In the genomic region with DNA sequence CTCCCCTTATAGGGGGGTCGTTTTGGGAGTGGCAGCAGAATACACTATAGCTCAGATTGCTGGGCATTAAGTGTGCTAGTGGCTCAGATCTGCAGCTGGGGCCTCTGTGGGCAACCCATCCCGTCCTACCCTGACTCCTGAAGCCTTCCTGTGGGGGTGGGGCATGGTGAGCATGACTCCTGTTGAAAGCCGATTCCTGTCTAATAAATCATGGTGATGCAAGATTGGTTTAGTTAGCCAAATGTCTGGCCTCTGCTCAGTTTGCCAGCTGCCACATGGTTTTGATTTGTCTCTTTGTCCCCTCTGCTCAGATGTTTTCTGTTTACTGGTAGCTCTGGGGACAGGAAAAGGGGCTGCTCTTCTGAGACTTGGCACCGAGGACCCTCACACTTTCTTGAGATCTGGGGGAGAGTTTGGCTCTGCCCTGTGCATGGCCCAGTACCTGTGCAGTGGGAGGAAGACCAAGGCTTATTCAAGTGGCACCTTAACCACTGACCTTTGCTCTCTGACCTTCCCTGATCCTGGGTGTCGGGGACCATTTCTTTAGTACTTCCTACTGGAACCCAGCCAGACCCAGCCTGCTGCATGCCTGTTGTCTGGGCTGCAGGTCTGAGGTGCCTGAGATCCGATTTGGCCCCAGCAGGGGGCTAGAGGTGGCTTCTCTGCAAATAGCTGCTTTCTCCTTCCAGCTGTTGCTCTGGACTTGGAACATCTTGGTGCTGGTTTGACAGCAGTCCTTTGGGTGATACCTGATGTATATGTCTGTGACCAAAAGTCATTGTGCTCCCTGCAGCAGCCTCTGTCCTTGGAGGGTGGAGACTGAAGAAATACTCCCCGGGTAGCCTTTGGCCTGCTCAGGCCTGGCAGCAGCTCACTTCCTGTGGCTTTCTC, we compare ENCODE assay signal across 8 mouse cellular contexts. TPM values are rescaled to one million over a fixed set of nuclear protein-coding genes. Genes with fewer than 3 reads are reported as not detected.
DNase-seq lines count a peak whose midpoint lies in the region; ATAC-seq and TF ChIP-seq lines count a peak whose summit lies in the region.
"Had no signal": no experiment of that assay in that cellular context is flagged by ENCODE, and none has a peak within 500 bp of the region (broad histone marks: within the 10 kb centered on the region; RNA-seq: fewer than 3 reads in every experiment).

No protein-coding gene starts in this region.

- 61% methylated on average over 7 of the region's 7 CpGs for WGBS in midbrain, embryonic 10.5 days
- WGBS in midbrain, postnatal 0 days = 71% methylated on average over 7 of the region's 7 CpGs
- WGBS in kidney, embryonic 16.5 days = 11% methylated on average over 7 of the region's 7 CpGs
- 19% methylated on average over 7 of the region's 7 CpGs for WGBS in small intestine, adult 2 months

- peaks cover 29% of the 10 kb centered on the region for H3K36me3 ChIP-seq in midbrain, embryonic 10.5 days
- H3K36me3 ChIP-seq in midbrain, postnatal 0 days (ENCODE audit: insufficient read depth, low read length) = peaks cover 22% of the 10 kb centered on the region
- H3K36me3 ChIP-seq in kidney, embryonic 16.5 days (ENCODE audit: insufficient read depth, low read length) = no peaks in the 10 kb centered on the region
- H3K36me3 ChIP-seq in small intestine, adult 2 months (ENCODE audit: control insufficient read depth, insufficient read depth, low read length) = no peaks in the 10 kb centered on the region
- H3K36me3 ChIP-seq: heart, embryonic 13.5 days had no signal

- H3K4me2 ChIP-seq in midbrain, postnatal 0 days (ENCODE audit: low read depth, low read length, poor library complexity, severe bottlenecking) = no peak overlapping the region
- H3K4me2 ChIP-seq in kidney, embryonic 16.5 days (replicated peaks; ENCODE audit: low read depth, low read length) = no peak overlapping the region
- H3K4me2 ChIP-seq: heart, embryonic 13.5 days had no signal

- peak; percentile 10 for DNase-seq in midbrain, embryonic 10.5 days (ENCODE audit: low spot score)
- DNase-seq in midbrain, postnatal 0 days (ENCODE audit: low spot score) = no peak
- DNase-seq in embryo, embryonic 10.5 days (ENCODE audit: low spot score) = peak; percentile 83
- no peak for DNase-seq in testis, postnatal 10 days (ENCODE audit: low spot score)
- DNase-seq in spleen, postnatal 10 days (ENCODE audit: low spot score in 2 of 2) = no peak

- H3K4me1 ChIP-seq in midbrain, embryonic 10.5 days = peaks cover 23% of the 10 kb centered on the region
- peaks cover 12% of the 10 kb centered on the region for H3K4me1 ChIP-seq in midbrain, postnatal 0 days (ENCODE audit: insufficient read depth, low read length)
- H3K4me1 ChIP-seq in kidney, embryonic 16.5 days (ENCODE audit: insufficient read depth, low read length) = peaks cover 25% of the 10 kb centered on the region
- H3K4me1 ChIP-seq in small intestine, adult 2 months (ENCODE audit: control insufficient read depth, insufficient read depth, insufficient read length, low read length) = peaks cover 27% of the 10 kb centered on the region

- no peak overlapping the region for H3K27ac ChIP-seq in midbrain, embryonic 10.5 days (replicated peaks)
- no peak overlapping the region for H3K27ac ChIP-seq in midbrain, postnatal 0 days (ENCODE audit: low read depth, low read length)
- no peak overlapping the region for H3K27ac ChIP-seq in kidney, embryonic 16.5 days (ENCODE audit: low read length)
- H3K27ac ChIP-seq in small intestine, adult 2 months (ENCODE audit: insufficient read depth, low read depth, low read length) = peak overlapping the region; percentile 73
- H3K27ac ChIP-seq: heart, embryonic 13.5 days had no signal

- no peak for TF ChIP-seq CTCF in midbrain, postnatal 0 days (IDR thresholded peaks at IDR 0.05)
- peak; percentile 25; the same call in 1 of the 2 replicates for TF ChIP-seq CTCF in small intestine, adult 2 months (IDR thresholded peaks at IDR 0.05; ENCODE audit: extremely low read depth, insufficient read length, insufficient replicate concordance, low read depth, low read length)

- H3K9me3 ChIP-seq in midbrain, embryonic 10.5 days (replicated peaks) = no peaks in the 10 kb centered on the region
- H3K9me3 ChIP-seq in midbrain, postnatal 0 days (ENCODE audit: low read length) = no peaks in the 10 kb centered on the region
- H3K9me3 ChIP-seq in kidney, embryonic 16.5 days (ENCODE audit: low read length) = no peaks in the 10 kb centered on the region
- H3K9me3 ChIP-seq: heart, embryonic 13.5 days had no signal

- H3K27me3 ChIP-seq in midbrain, embryonic 10.5 days (ENCODE audit: low read depth, poor library complexity, severe bottlenecking) = no peaks in the 10 kb centered on the region
- H3K27me3 ChIP-seq in midbrain, postnatal 0 days (ENCODE audit: insufficient read depth, low read length) = no peaks in the 10 kb centered on the region
- H3K27me3 ChIP-seq in kidney, embryonic 16.5 days (ENCODE audit: insufficient read depth, low read length) = no peaks in the 10 kb centered on the region
- no peaks in the 10 kb centered on the region for H3K27me3 ChIP-seq in small intestine, adult 2 months (ENCODE audit: control insufficient read depth, insufficient read depth, low read length)
- H3K27me3 ChIP-seq: heart, embryonic 13.5 days had no signal

- TF ChIP-seq POLR2A in small intestine, adult 2 months (IDR thresholded peaks at IDR 0.05; ENCODE audit: low read depth, low read length) = no peak

- no peak overlapping the region; the same call in 1 of the 2 replicates for H3K9ac ChIP-seq in midbrain, postnatal 0 days (replicated peaks; ENCODE audit: low read length, poor library complexity, severe bottlenecking)
- H3K9ac ChIP-seq in kidney, embryonic 16.5 days (replicated peaks; ENCODE audit: low read length) = peak overlapping the region; percentile 45; the same call in 1 of the 2 replicates
- H3K9ac ChIP-seq: heart, embryonic 13.5 days had no signal

- no peak for ATAC-seq in midbrain, postnatal 0 days (ENCODE audit: low FRiP score)
- ATAC-seq in kidney, embryonic 16.5 days (ENCODE audit: low FRiP score, low TSS enrichment) = 0 out of 2 replicates have a peak, but pooled peaks have one; percentile 31

- no peak overlapping the region for H3K4me3 ChIP-seq in midbrain, embryonic 10.5 days
- no peak overlapping the region for H3K4me3 ChIP-seq in midbrain, postnatal 0 days (ENCODE audit: low read depth, low read length)
- H3K4me3 ChIP-seq in kidney, embryonic 16.5 days (ENCODE audit: low read length) = no peak overlapping the region
- no peak overlapping the region for H3K4me3 ChIP-seq in small intestine, adult 2 months (ENCODE audit: low read depth, low read length)
- H3K4me3 ChIP-seq: heart, embryonic 13.5 days had no signal

RNA-seq across cellular contexts. Expression of gene Atp6v0e2, which starts 4.4 kb away (rescaled TPM):
- polyA plus RNA-seq in midbrain, embryonic 10.5 days (2016; fragmentation: Nextera tagmentation; extraction: Ambion mirVana) = 59.0 and 71.9 TPM in 2 replicates
- total RNA-seq in midbrain, postnatal 0 days (2014; rRNA removed) = 398 and 447 TPM in 2 replicates
- 497 and 556 TPM in 2 replicates for polyA plus RNA-seq in midbrain, postnatal 0 days (2015; fragmentation: Nextera tagmentation; extraction: Ambion mirVana)
- polyA plus RNA-seq in kidney, embryonic 16.5 days (2015; fragmentation: Nextera tagmentation; extraction: Ambion mirVana) = 32.7 and 33.8 TPM in 2 replicates
- polyA plus RNA-seq in small intestine, adult 2 months (2012; rRNA removed) = 11.8 and 26.3 TPM in 2 replicates

RNA-seq across cellular contexts. Expression of gene Lrrc61, which starts 12.8 kb away (rescaled TPM):
- 17.1 and 21.8 TPM in 2 replicates for polyA plus RNA-seq in midbrain, embryonic 10.5 days (2016; fragmentation: Nextera tagmentation; extraction: Ambion mirVana)
- 29.4 and 82.4 TPM in 2 replicates for total RNA-seq in midbrain, postnatal 0 days (2014; rRNA removed)
- 21.4 and 23.3 TPM in 2 replicates for polyA plus RNA-seq in midbrain, postnatal 0 days (2015; fragmentation: Nextera tagmentation; extraction: Ambion mirVana)
- 14.3 and 14.5 TPM in 2 replicates for polyA plus RNA-seq in kidney, embryonic 16.5 days (2015; fragmentation: Nextera tagmentation; extraction: Ambion mirVana)
- polyA plus RNA-seq in small intestine, adult 2 months (2012; rRNA removed) = 8.7 and 12.4 TPM in 2 replicates

RNA-seq across cellular contexts. Expression of gene Rarres2, which starts 30.8 kb away (rescaled TPM):
- polyA plus RNA-seq in midbrain, embryonic 10.5 days (2016; fragmentation: Nextera tagmentation; extraction: Ambion mirVana) = 0.51 and 1.3 TPM in 2 replicates
- 4.6 and 6.6 TPM in 2 replicates for total RNA-seq in midbrain, postnatal 0 days (2014; rRNA removed)
- polyA plus RNA-seq in midbrain, postnatal 0 days (2015; fragmentation: Nextera tagmentation; extraction: Ambion mirVana) = 7.4 and 10.6 TPM in 2 replicates
- polyA plus RNA-seq in kidney, embryonic 16.5 days (2015; fragmentation: Nextera tagmentation; extraction: Ambion mirVana) = 64.5 and 76.1 TPM in 2 replicates
- 28.4 and 39.8 TPM in 2 replicates for polyA plus RNA-seq in small intestine, adult 2 months (2012; rRNA removed)

RNA-seq across cellular contexts. Expression of gene Gm45021, which starts 47.6 kb away (rescaled TPM):
- polyA plus RNA-seq in midbrain, embryonic 10.5 days (2016; fragmentation: Nextera tagmentation; extraction: Ambion mirVana) = not detected in 2 replicates
- total RNA-seq in midbrain, postnatal 0 days (2014; rRNA removed) = not detected in 2 replicates
- not detected in 2 replicates for polyA plus RNA-seq in midbrain, postnatal 0 days (2015; fragmentation: Nextera tagmentation; extraction: Ambion mirVana)
- not detected in 2 replicates for polyA plus RNA-seq in kidney, embryonic 16.5 days (2015; fragmentation: Nextera tagmentation; extraction: Ambion mirVana)
- polyA plus RNA-seq in small intestine, adult 2 months (2012; rRNA removed) = not detected in 2 replicates

RNA-seq across cellular contexts. Expression of gene Repin1, which starts 51.9 kb away (rescaled TPM):
- 58.9 and 59.4 TPM in 2 replicates for polyA plus RNA-seq in midbrain, embryonic 10.5 days (2016; fragmentation: Nextera tagmentation; extraction: Ambion mirVana)
- total RNA-seq in midbrain, postnatal 0 days (2014; rRNA removed) = 76.5 and 91.5 TPM in 2 replicates
- polyA plus RNA-seq in midbrain, postnatal 0 days (2015; fragmentation: Nextera tagmentation; extraction: Ambion mirVana) = 41.2 and 42.8 TPM in 2 replicates
- 52.9 and 59.3 TPM in 2 replicates for polyA plus RNA-seq in kidney, embryonic 16.5 days (2015; fragmentation: Nextera tagmentation; extraction: Ambion mirVana)
- polyA plus RNA-seq in small intestine, adult 2 months (2012; rRNA removed) = 8.1 and 10.2 TPM in 2 replicates

Comparison
In these comparisons a context has a peak if more than half of its experiments do, and no peak if none do; other contexts are left out.
1. DNase-seq: peak in midbrain, embryonic 10.5 days (single experiment) and embryo, embryonic 10.5 days (single experiment); none in midbrain, postnatal 0 days (single experiment), testis, postnatal 10 days (single experiment) and spleen, postnatal 10 days (0 of 2).